Mouse (Mus musculus) forebrain, embryonic 14.5 days (tissue): ENCODE measurements around the gene BC004004. TPM values are rescaled to one million over a fixed set of nuclear protein-coding genes. Genes with fewer than 3 reads are reported as not detected.

Source experiments
- polyA plus RNA-seq: library from polyadenylated mRNA; unstranded; fragments of >200 nt; fragmentation: Nextera tagmentation; extraction: Ambion mirVana; gene quantifications from 2 replicates; pipeline ENCODE4 v1.2.1, GENCODE M21; 2014

BC004004 gene
- polyA plus RNA-seq, 1 experiment from 2014 or later, result 123 TPM

Other genes with a start within 250 kb of the BC004004 start
- gene Srsf3, start 236.2 kb upstream of the BC004004 start, polyA plus RNA-seq, result 712 and 729 TPM in 2 replicates
- gene Cdkn1a, start 177.8 kb upstream of the BC004004 start, polyA plus RNA-seq, result 41.0 and 43.3 TPM in 2 replicates
- gene Rab44, start 154.6 kb upstream of the BC004004 start, polyA plus RNA-seq, result not detected in 2 replicates
- 17.2 and 17.4 TPM in 2 replicates for gene Cpne5, start 30.6 kb upstream of the BC004004 start, polyA plus RNA-seq
- gene Ppil1, start 4.6 kb upstream of the BC004004 start, polyA plus RNA-seq, result 123 and 131 TPM in 2 replicates
- 1.2 TPM in 2 replicates for gene Pi16, start 48.9 kb downstream of the BC004004 start, polyA plus RNA-seq
- 418 and 521 TPM in 2 replicates for gene Mtch1, start 79.1 kb downstream of the BC004004 start, polyA plus RNA-seq
- gene Fgd2, start 92.1 kb downstream of the BC004004 start, polyA plus RNA-seq, result 3.4 and 6.1 TPM in 2 replicates
- 11.4 and 15.7 TPM in 2 replicates for gene Pim1, start 222.0 kb downstream of the BC004004 start, polyA plus RNA-seq